Mouse (Mus musculus) kidney, embryonic 15.5 days (tissue): ENCODE results near the gene Nemf. TPM values are rescaled to one million over a fixed set of nuclear protein-coding genes. Genes with fewer than 3 reads are reported as not detected.
"Not testable (repeated sequence)": the region's sequence is repeated elsewhere in the genome, so short reads cannot be mapped to it uniquely, and the experiment has no call there.

ENCODE experiments used
- ATAC-seq: fragments of 200-750 bp; cut with Nextera tagmentation; replicated peaks from 2 replicates; pipeline ENCODE4 v1.8.0; 2017; ENCODE audit warnings: moderate TSS enrichment; ENCODE audit not compliant: low FRiP score
- H3K27ac ChIP-seq: fragments of 300-500 bp; sonication (generic); 2 replicates; pipeline ENCODE4 v1.5.1; 2015; ENCODE audit warnings: mild to moderate bottlenecking, inconsistent platforms
- H3K27me3 ChIP-seq: fragments of 300-500 bp; sonication (generic); 2 replicates; pipeline ENCODE4 v1.6.1; 2015; ENCODE audit warnings: inconsistent platforms
- H3K36me3 ChIP-seq: fragments of 300-500 bp; sonication (generic); 2 replicates; pipeline ENCODE4 v1.6.1; 2015; ENCODE audit warnings: inconsistent platforms
- H3K4me1 ChIP-seq: fragments of 300-500 bp; sonication (generic); 2 replicates; pipeline ENCODE4 v1.6.1; 2015; ENCODE audit warnings: inconsistent platforms
- H3K4me2 ChIP-seq: fragments of 300-500 bp; sonication (generic); 2 replicates; pipeline ENCODE4 v1.6.1; 2015; ENCODE audit warnings: moderate library complexity, mild to moderate bottlenecking, inconsistent platforms
- H3K4me3 ChIP-seq: fragments of 300-500 bp; sonication (generic); replicated peaks from 2 replicates; pipeline ENCODE4 v1.5.1; 2015; ENCODE audit warnings: mild to moderate bottlenecking, inconsistent platforms
- H3K9ac ChIP-seq: fragments of 300-500 bp; sonication (generic); 2 replicates; pipeline ENCODE4 v1.6.1; 2015; ENCODE audit warnings: mild to moderate bottlenecking, inconsistent platforms
- H3K9me3 ChIP-seq: fragments of 300-500 bp; sonication (generic); replicated peaks from 2 replicates; pipeline ENCODE4 v1.6.1; 2016; ENCODE audit warnings: inconsistent platforms
- WGBS: fragments of 180-500 bp; shearing (Covaris S2); methylation state at CpG from one replicate; pipeline ENCODE4 v1.1.7; 2015; ENCODE audit warnings: mixed read lengths; 5-methylcytosine and 5-hydroxymethylcytosine counted together
- polyA plus RNA-seq: library from polyadenylated mRNA; unstranded; fragments of >200 nt; fragmentation: Nextera tagmentation; extraction: Ambion mirVana; gene quantifications from 2 replicates; pipeline ENCODE4 v1.2.1, GENCODE M21; 2015

Gene Nemf
- polyA plus RNA-seq, 1 experiment from 2014 or later = 91.6 TPM

GRCm38 (mm10) chr12:69371421-69371853 lies 14.5 kb upstream of the Nemf start:
- WGBS = under 1% methylated on average over 24 of the region's 24 CpGs
- peak; percentile 87 for ATAC-seq
- H3K27me3 ChIP-seq = no peaks in the 10 kb centered on the region

GRCm38 (mm10) chr12:69370936-69371335 lies 14.0 kb upstream of the Nemf start:
- Histone ChIP-seq H3K4me1 (peaks cover 16% of the 10 kb centered on the region), H3K36me3 (peaks cover 12% of the 10 kb centered on the region), H3K9ac (peak overlapping the region; percentile 99), H3K4me3 (peak overlapping the region; percentile 100), H3K27ac (peak overlapping the region; percentile 99), H3K27me3 (no peaks in the 10 kb centered on the region), H3K9me3 (no peaks in the 10 kb centered on the region), H3K4me2 (peak overlapping the region; percentile 78)
- 16% methylated on average over 7 of the region's 7 CpGs for WGBS
- ATAC-seq = no peak

More at GRCm38 (mm10) chr12:69371421-69371853, 14.5 kb upstream of the Nemf start:
- Histone ChIP-seq H3K4me2 (peak overlapping the region; percentile 78), H3K9me3 (no peaks in the 10 kb centered on the region), H3K36me3 (peaks cover 12% of the 10 kb centered on the region), H3K4me1 (peaks cover 19% of the 10 kb centered on the region), H3K4me3 (peak overlapping the region; percentile 100), H3K9ac (peak overlapping the region; percentile 99), H3K27ac (peak overlapping the region; percentile 99)

- Histone ChIP-seq H3K36me3 (no peaks in the 10 kb centered on the region), H3K4me1 (peaks cover 12% of the 10 kb centered on the region), H3K9ac (no peak overlapping the region), H3K4me3 (no peak overlapping the region), H3K4me2 (no peak overlapping the region), H3K27me3 (no peaks in the 10 kb centered on the region), H3K9me3 (no peaks in the 10 kb centered on the region), H3K27ac (no peak overlapping the region)
- no peak for ATAC-seq
- WGBS = 57% methylated on average over 2 of the region's 2 CpGs
Observed at GRCm38 (mm10) chr12:69367557-69367956, 10.6 kb upstream of the Nemf start.

GRCm38 (mm10) chr12:69366424-69366823 lies 9.5 kb upstream of the Nemf start:
- no peak overlapping the region for H3K4me2 ChIP-seq
- no peak overlapping the region for H3K27ac ChIP-seq
- ATAC-seq = no peak
- H3K9me3 ChIP-seq = no peaks in the 10 kb centered on the region
- H3K4me1 ChIP-seq = peaks cover 20% of the 10 kb centered on the region
- no peak overlapping the region for H3K4me3 ChIP-seq
- no peaks in the 10 kb centered on the region for H3K36me3 ChIP-seq
- no peaks in the 10 kb centered on the region for H3K27me3 ChIP-seq
- no peak overlapping the region for H3K9ac ChIP-seq

GRCm38 (mm10) chr12:69365757-69366156 lies 8.8 kb upstream of the Nemf start:
- Histone ChIP-seq H3K36me3 (no peaks in the 10 kb centered on the region), H3K4me1 (peaks cover 18% of the 10 kb centered on the region), H3K4me2 (no peak overlapping the region), H3K9ac (no peak overlapping the region), H3K9me3 (no peaks in the 10 kb centered on the region), H3K27me3 (no peaks in the 10 kb centered on the region), H3K27ac (no peak overlapping the region), H3K4me3 (no peak overlapping the region)
- ATAC-seq = no peak
- 85% methylated on average over 7 of the region's 7 CpGs for WGBS

- ATAC-seq = peak; percentile 59
- Histone ChIP-seq H3K4me3 (peak overlapping the region; percentile 57), H3K4me2 (peak overlapping the region; percentile 66), H3K4me1 (peaks cover 17% of the 10 kb centered on the region), H3K27me3 (no peaks in the 10 kb centered on the region), H3K9ac (peak overlapping the region; percentile 51), H3K9me3 (no peaks in the 10 kb centered on the region), H3K27ac (peak overlapping the region; percentile 83), H3K36me3 (no peaks in the 10 kb centered on the region)
- 4% methylated on average over 32 of the region's 32 CpGs for WGBS
Observed at GRCm38 (mm10) chr12:69363899-69364762, 7.2 kb upstream of the Nemf start.

GRCm38 (mm10) chr12:69363110-69363509 lies 6.1 kb upstream of the Nemf start:
- not testable (repeated sequence) for H3K27ac ChIP-seq, H3K9me3 ChIP-seq, H3K9ac ChIP-seq, H3K27me3 ChIP-seq, ATAC-seq, H3K4me2 ChIP-seq, H3K4me3 ChIP-seq, H3K36me3 ChIP-seq
- WGBS = 95% methylated on average over 7 of the region's 7 CpGs
- peaks cover 17% of the 10 kb centered on the region for H3K4me1 ChIP-seq

GRCm38 (mm10) chr12:69362388-69362787 lies 5.4 kb upstream of the Nemf start:
- ATAC-seq = no peak
- Histone ChIP-seq H3K9ac (no peak overlapping the region), H3K27me3 (no peaks in the 10 kb centered on the region), H3K4me1 (peaks cover 17% of the 10 kb centered on the region), H3K4me3 (peak overlapping the region; percentile 50; the same call in 1 of the 2 replicates), H3K4me2 (peak overlapping the region; percentile 70; the same call in 1 of the 2 replicates), H3K36me3 (no peaks in the 10 kb centered on the region), H3K27ac (peak overlapping the region; percentile 97; the same call in 1 of the 2 replicates), H3K9me3 (no peaks in the 10 kb centered on the region)
- 55% methylated on average over 4 of the region's 4 CpGs for WGBS

- Histone ChIP-seq H3K27me3 (no peaks in the 10 kb centered on the region), H3K4me1 (peaks cover 17% of the 10 kb centered on the region), H3K9me3 (no peaks in the 10 kb centered on the region), H3K4me3 (peak overlapping the region; percentile 50), H3K36me3 (no peaks in the 10 kb centered on the region), H3K27ac (peak overlapping the region; percentile 97), H3K4me2 (peak overlapping the region; percentile 70), H3K9ac (peak overlapping the region; percentile 59)
- 5% methylated on average over 10 of the region's 10 CpGs for WGBS
- ATAC-seq = no peak
Observed at GRCm38 (mm10) chr12:69361919-69362318, 5.0 kb upstream of the Nemf start.

- peak overlapping the region; percentile 50 for H3K4me3 ChIP-seq
- peak; percentile 95 for ATAC-seq
- WGBS = under 1% methylated on average over 41 of the region's 50 CpGs
Observed at GRCm38 (mm10) chr12:69360997-69361899, 4.3 kb upstream of the Nemf start.

GRCm38 (mm10) chr12:69360655-69360996 lies 3.7 kb upstream of the Nemf start:
- WGBS = 19% methylated on average over 5 of the region's 5 CpGs
- Histone ChIP-seq H3K9ac (no peak overlapping the region), H3K27ac (no peak overlapping the region), H3K4me3 (no peak overlapping the region), H3K27me3 (no peaks in the 10 kb centered on the region), H3K4me1 (peaks cover 22% of the 10 kb centered on the region), H3K9me3 (no peaks in the 10 kb centered on the region), H3K4me2 (0 out of 2 replicates have a peak overlapping the region, but pooled peaks have one; percentile 70), H3K36me3 (no peaks in the 10 kb centered on the region)
- ATAC-seq = no peak

More at GRCm38 (mm10) chr12:69360997-69361899, 4.3 kb upstream of the Nemf start:
- Histone ChIP-seq H3K9ac (peak overlapping the region; percentile 59), H3K4me2 (peak overlapping the region; percentile 70), H3K4me1 (peaks cover 18% of the 10 kb centered on the region), H3K27ac (peak overlapping the region; percentile 97)
- H3K27me3 ChIP-seq, H3K36me3 ChIP-seq, H3K9me3 ChIP-seq: not testable (repeated sequence)

GRCm38 (mm10) chr12:69357300-69357646 lies 308 bp upstream of the Nemf start:
- WGBS = 7% methylated on average over 13 of the region's 13 CpGs
- Histone ChIP-seq H3K4me3 (peak overlapping the region; percentile 81), H3K4me2 (peak overlapping the region; percentile 76), H3K27ac (peak overlapping the region; percentile 90; the same call in 1 of the 2 replicates), H3K9ac (peak overlapping the region; percentile 88), H3K4me1 (peaks cover 16% of the 10 kb centered on the region), H3K9me3 (no peaks in the 10 kb centered on the region), H3K27me3 (no peaks in the 10 kb centered on the region), H3K36me3 (peaks cover 22% of the 10 kb centered on the region)
- ATAC-seq = no peak
